Mouse (Mus musculus): ENCODE results near the gene 2900011O08Rik.

The 2900011O08Rik gene

DNA sequence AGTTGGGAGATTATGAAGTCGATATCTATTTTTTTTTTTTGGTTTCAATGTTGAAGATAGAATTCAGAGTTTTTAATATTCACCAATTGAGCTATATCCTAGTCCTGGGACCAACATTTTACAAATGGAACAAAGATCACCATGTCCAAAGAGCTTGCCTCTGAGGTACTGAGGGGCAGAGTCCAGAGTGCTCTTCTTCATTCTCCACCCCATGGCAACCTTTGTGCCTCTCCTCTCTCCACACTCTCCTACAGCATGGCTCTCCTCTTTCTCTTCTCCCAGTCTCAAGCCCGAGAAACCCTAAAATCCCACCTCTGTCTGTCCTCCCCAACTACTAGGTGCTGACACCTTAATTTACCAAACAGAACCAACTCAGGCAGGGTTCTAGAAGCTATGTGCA is 18.3 kb downstream of the 2900011O08Rik start:
- no peak for DNase-seq (ENCODE audit: low spot score in 2 of 2)

DNA sequence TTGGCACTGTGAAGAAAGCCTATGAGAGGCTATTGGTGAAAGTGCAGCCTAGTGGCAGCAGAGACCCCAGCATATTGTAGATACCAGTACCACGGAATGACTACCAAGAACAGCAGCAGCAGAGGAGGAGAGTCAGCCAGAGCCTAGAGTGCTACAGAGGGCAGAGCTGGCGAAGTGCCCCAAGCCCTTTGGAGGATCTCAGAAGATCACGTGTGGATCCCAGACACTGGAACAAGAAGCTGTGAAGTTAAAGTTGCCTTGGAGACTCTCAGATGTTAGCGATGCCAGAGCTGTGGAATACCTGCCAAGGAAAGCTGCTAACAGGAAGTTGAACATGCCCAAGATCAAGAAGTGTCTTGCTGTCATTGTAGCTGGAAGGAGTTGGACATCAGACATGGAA is 18.9 kb downstream of the 2900011O08Rik start:
- no peak for DNase-seq (ENCODE audit: low spot score in 2 of 2)

DNA sequence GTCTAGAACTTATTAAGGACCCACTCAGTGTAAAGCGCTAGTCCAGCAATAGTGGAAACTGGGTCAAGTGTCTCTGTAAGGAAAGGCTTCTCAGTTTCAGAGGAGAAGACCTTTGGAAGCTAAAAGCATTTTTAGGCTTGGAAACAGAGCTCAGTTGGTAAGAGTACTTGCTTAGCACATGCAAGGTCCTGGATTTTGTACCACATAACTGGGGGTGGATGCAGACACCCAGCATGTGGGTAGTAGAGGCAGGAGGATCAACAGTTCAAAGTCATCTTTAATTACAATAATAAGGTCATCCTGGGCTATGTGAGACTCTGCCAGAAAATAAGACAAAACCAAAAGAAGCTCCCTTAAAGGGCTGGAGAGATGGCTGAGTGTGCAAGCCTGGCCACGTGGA is 21.7 kb downstream of the 2900011O08Rik start:
- no peak for DNase-seq (ENCODE audit: low spot score in 2 of 2)

DNA sequence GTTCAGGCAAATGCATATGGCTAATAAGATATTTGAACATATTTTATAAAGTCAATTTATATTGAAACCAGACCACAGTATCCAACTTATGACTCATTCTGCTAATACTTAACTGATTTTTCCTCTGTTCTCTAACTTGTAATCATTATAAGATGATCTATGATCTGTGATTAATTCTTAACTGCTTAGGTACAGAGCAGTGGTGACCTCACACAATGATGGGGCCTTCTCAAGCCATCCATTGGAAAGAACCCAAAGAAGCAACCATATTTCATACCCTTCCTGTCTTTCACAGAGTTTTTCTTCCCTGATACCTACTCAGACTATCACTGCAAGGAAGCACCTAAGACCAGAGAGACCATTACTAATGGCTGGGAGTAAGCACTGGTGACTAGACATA is 22.3 kb downstream of the 2900011O08Rik start:
- DNase-seq (ENCODE audit: low spot score in 2 of 2) = no peak

DNA sequence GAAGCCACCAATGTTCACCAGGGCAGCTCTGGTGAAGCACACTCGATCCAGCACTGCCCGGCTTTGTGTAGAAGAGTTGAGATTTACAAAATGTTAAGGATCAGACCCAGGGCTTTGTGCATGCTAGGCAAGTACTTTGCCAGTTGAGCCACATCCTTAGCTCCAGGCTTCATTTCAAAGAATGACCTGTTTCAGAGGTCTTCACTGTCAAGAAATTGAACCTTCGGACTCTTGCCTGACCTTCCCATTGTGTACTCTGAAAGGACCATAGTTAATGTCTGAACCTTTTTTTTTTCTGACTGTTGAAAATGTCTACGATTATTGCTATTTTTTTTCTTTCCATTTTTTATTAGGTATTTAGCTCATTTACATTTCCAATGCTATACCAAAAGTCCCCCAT is 23.6 kb downstream of the 2900011O08Rik start:
- DNase-seq (ENCODE audit: low spot score in 2 of 2) = no peak

DNA sequence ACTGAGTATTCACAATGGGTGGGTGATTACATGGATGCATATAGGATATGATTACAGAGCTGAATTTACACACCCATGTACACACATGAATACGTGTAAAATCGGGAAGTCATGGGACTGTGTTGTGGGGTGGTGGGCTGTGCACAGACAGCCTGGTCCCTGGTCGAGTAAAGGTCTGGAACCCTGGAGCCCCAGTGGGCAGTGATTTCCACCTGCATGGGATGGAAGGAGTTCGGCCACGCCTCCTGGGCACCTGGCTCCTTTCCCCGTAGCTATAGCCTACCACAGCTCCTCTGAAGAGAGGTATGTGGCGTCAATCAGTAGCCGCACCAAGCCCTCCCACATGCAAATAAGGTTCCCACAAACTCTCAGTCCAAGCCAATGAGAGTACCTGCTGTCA is 30.9 kb downstream of the 2900011O08Rik start:
- DNase-seq (ENCODE audit: low spot score in 2 of 2) = no peak

DNA sequence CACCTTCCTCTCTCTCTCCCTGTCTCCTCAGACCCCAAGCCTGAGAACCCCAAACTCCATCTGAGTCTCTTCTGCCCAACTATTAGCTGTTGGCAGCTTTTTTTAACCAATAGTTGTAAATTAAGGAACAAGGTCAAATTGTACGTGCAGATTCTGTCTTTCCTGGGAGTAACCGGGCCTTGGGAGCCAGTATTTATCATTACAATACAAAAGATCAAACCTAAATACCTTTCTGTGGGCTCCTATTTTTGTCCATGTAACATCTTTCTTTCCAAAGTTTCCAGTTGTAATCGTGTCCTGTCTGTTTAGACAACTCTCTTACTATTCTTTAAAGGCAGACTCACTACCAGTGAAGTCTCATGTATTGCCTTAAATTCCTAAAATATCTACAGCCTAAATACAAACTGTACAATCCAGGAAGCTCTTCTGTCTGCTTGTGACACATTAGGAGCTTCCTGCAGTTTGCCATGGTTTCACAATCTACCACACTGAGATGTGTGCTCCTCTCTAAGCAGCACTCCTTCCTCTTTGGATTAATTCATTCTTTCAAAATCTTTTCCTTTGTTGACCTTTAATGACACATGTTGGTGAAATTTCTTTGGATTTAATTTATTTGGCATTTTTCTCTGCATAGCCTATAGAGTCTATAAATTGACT is 34.9 kb downstream of the 2900011O08Rik start:
- DNase-seq (ENCODE audit: low spot score in 2 of 2) = no peak

DNA sequence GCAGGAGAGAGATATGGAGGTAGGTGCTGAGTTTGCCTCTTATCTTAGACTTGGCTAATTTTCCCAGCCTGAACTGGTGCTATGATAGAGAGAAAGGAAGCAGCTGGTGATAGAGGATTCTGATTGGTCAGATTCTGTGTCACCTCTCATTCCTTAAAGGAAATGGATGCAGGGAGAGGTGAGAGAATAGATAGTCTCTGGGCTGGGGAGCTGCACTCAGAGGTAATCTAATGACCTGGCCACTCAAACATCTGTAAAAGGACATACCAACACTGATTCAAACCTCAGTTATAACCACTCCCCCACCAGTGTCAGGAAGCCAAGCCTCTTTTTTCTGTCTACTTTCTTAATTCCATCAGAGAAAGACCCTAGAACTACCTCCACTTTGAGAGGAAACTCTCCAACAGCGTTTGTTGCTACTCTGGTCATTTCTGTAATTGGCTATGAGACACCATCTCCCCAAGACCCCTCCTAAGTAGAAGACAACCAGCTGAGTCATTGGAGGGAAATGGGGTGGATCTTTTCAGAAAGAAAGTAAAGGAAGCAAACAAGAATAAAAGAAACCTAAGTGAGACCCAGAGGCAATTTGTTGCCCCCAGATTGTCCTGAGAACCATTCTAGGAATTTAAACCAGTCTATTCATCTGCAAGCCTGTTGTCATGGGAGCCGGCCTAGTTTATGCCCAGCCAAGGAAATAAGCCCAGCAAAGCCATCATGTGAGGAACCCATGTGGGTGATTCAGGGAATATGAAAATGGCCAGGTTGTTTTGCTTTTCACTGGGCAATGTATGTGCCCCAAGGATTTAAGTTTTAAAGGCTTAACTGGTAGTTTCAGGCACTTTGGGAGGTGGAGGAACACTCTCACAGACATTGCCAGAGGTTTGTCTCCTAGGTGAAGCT is 38.9 kb downstream of the 2900011O08Rik start:
- DNase-seq (ENCODE audit: low spot score in 2 of 2) = no peak

DNA sequence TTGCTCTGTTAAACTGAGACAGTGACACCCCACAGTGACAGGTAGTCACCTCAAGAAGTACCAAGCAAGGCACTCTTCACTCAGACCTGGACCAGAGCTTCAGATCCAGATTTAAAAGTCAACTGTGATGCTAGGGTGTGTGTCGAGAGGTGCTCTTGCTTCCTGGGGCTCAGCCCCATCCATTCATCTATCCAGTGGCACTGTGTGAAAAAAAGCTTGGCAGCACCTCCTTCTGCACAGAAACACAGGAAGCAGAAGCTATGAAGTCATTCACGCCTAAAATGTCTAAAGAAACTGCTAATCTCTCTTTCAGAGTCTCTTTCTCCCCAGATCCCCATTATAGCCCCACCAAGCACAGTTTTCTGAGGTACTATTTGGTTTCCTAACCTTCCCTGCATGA is 42.7 kb downstream of the 2900011O08Rik start:
- DNase-seq (ENCODE audit: low spot score in 2 of 2) = no peak

DNA sequence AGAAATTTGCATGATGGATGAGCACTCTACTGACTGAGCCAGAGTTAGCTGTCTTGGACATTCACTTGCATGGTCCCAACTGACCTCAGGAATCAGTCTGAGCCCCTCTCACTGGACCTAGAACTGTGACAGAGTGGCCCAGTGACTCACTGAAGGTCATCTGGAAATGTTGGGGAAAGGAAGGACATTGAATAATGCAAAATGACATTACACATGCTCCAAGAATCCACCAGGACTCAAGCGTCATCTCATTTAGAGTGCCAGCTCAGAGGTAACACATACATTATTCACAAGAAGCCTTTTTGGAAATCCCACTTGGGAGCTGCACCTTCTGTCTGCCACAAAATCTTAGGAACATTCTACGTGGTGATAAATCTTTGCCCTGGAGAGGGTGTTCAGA is 43.4 kb downstream of the 2900011O08Rik start:
- DNase-seq (ENCODE audit: low spot score in 2 of 2) = no peak

DNA sequence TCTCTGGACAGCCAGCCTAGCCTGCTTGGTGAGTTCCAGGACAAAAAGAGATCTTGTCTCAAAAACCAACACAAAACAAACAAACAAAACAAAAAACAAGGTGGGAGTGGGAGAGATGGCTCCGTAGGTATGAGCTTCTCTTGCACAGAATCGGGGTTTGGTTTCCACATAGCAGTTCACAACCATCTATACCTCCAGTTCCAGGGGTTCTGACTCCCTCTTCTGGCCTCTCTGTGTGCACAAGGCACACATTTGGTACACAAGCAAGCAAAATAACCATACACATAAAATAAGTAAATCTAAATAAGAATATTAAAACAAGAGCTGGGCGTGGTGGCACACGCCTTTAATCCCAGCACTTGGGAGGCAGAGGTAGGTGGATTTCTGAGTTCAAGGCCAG is 44.2 kb downstream of the 2900011O08Rik start:
- no peak for DNase-seq (ENCODE audit: low spot score in 2 of 2)

DNA sequence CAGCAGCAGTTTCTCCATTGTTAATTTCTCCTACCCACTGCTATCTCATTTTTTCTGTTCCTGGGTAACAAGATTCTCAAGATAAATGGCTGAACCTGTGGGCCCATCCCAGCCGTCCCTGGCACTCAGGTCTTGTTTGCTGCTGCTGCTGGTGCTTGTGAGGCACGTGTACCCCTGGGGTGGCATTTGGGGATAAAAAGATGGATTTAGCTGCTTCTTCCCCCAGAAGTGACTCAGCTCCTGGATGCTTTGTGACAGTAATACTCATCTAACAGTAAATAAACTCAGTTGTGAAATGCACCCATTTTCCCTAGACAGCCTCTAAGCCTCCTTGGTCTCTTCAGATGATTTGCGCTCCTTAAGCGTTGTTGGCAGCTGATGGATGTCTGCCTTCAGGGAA is 46.7 kb downstream of the 2900011O08Rik start:
- no peak for DNase-seq (ENCODE audit: low spot score in 2 of 2)

DNA sequence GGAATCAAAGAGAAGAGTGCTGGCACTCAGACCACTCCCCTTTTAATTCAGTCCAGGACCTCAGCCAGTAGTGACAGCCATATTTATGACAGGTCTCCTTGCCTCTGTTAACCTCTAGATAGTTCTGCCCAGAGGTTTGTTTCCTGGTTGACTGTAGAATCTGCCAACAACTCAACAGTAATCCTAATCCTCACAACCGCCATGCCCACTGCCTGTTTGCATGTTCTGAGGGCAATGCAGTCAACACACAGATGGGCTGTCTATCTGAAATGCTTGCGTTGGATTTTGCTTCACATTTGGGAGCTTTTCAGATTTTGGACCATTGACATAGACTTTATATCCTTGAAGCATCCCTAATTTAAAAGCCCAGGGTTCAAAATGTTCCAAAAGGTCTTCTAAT is 56.0 kb downstream of the 2900011O08Rik start:
- DNase-seq (ENCODE audit: low spot score in 2 of 2) = no peak

DNA sequence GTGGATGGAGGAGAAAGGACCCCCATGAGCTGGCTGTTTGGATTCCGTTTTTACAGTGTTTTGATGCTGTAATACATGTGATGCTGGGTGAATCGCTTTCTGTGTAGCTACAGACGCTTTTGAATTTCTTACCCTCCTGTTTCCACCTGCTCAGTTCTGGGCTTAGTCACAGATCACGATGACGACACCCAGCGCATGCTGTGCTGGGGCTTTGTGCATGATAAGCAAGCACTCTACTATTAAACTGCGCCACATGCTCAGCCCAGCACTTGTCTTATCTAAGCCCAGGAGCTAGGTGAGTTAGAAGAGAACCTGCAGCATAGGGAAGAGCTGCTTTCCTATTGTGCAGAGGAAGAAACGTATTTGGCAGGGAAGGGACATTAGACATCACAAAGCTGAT is 58.3 kb downstream of the 2900011O08Rik start:
- no peak for DNase-seq (ENCODE audit: low spot score in 2 of 2)

DNA sequence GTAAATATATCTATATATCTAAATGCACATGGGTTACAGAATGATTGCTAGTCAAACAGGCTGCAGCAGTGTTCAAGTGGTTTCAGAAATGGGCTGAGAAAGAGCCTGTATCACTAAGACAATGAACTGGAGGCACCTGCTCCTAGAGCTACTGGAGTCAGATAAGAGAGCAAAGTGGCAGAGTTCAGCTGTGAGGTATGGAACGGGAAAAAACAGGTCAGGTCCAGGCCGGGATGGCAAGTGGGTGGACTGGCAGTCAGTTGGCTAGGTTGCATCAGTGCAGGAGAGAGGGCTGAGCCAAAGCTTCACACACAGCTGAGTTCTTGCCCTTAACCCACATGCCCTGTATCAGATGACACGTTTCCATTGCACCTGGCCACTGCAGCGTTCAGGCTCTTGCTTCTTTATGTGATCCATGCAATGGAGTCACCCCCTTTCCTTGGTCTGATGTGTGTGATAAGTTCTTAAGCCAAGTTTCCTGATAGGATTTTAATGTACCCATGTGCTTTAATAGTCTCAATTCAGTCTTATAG is 59.9 kb downstream of the 2900011O08Rik start:
- DNase-seq (ENCODE audit: low spot score in 2 of 2) = no peak

DNA sequence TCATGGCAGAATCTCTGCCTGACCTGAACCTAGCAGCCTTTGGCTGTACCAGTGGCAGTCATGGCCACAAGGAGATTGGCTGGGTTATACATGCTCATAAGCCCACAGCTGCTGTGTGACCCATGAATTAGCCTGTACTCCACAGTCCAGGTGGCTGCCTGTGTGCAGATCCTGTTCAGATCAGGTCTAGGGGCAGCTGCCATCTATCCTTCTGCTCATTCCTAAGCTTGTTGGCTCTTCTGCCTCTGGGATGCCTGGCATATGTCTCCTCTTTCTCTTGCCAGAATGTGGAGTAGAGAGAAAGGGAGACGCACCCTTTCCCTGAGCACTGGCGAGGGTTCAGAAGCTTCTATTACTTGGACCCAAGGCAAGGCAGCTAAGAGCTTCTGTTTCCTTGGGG is 65.8 kb downstream of the 2900011O08Rik start:
- DNase-seq (ENCODE audit: low spot score in 2 of 2) = no peak

DNA sequence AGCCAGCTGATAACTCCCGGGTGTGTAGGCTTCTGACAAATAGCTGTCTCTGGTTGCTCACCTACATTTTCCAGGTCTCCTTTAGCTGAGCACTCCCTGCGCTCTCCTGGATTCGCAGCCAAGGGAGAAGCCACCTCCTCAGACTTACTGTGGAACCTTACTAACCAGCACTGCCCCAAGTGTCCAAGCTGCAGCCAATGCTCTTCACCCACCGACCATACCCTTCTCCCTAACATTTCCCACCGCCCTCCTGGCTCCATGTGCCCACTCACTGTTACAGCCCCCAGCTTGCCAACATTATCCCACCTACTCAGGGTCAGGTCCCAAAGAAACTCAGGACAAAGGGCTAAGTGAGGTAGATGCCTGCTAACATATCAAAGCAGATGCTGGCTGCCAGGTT is 66.7 kb downstream of the 2900011O08Rik start:
- DNase-seq (ENCODE audit: low spot score in 2 of 2) = no peak

DNA sequence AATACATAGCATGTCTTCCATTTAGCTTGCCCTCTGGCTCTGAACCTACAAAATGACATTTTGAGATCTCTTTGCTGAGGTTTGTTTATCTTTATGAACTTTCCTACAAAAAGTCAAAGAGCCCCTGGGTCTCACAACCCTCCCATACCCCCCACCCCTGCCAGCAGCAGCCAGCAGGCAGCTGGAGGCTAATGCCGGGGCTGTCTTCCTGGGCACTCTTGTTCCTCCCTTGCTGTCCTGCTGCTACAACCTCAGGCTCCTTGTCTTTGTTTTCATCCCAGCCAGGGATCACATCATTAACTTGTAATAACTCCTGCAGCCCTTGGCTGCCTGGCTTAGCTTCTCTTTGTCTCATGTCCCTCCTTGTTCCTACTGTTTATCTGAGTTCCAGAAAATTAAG is 68.9 kb downstream of the 2900011O08Rik start:
- no peak for DNase-seq (ENCODE audit: low spot score in 2 of 2)

DNA sequence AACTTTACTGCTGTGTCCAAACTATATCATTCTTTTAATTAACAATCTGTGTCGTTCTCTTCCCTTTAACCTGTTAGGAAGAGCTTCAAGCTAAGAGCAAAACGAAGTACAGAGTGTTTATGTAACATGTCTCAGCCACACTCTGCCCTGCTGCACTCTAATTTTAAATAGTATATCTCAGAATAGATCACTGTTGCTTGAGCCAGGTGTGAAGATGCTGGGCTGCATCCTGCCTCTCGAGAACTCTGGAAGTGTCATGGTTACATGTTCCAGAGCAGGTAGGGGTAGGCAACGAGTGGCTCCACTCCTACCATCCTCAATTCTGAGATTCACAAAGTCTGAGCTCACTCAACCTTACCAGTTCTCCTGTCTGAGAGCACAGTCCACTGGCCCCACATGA is 70.3 kb downstream of the 2900011O08Rik start:
- DNase-seq (ENCODE audit: low spot score in 2 of 2) = no peak

DNA sequence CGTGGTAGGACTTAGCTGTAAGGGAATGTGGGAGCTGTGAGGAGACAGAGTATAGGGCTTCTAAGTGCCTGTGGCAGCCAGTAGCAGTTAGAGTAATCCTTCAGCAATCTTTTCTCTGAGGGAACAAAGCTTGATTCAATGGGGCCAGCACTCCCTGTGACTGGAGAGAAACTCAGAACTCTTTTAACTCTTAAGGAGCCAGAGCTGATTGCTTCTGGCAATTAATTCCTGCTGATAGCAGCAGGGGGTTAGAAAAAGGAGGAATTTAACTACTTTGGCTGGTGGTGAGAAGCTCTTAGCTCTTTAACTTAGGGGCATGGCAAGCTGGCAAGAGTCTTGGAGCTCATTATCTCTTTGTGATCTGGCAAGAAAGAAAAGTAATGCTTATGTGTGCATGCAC is 72.1 kb downstream of the 2900011O08Rik start:
- no peak for DNase-seq (ENCODE audit: low spot score in 2 of 2)

DNA sequence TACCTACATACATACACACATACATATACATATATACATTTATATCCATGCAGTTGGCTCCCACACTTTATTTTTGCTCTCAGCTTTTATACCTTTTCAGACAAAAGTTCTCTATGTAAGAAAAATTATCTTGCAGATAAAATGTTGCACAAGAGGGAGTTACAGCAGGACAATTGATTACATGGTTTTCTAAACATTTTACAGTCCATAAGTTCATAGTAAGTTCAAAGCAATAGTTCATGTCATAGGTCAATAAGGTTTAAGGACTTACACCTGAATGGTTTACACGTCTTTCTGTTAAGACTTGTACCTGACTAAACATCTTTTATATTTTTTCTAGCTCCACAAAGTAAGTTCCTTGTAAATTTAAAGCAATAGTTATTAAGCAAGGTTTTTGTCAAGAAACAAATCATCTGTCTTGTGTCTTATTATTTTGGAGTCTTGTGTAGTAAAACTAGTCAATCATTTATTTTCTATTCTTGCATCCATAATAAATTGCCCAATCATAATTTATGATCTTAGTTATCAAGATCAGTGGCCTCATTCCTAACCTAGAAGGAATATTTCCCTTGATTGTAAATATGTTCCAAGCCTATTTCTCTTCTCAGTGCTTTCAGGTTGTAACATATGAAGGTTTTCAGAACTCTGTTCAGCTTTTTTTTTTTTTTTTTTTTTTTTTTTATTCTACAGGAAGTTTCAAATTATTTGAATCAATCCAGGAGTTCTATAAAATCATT is 72.9 kb downstream of the 2900011O08Rik start:
- no peak for DNase-seq (ENCODE audit: low spot score in 2 of 2)

DNA sequence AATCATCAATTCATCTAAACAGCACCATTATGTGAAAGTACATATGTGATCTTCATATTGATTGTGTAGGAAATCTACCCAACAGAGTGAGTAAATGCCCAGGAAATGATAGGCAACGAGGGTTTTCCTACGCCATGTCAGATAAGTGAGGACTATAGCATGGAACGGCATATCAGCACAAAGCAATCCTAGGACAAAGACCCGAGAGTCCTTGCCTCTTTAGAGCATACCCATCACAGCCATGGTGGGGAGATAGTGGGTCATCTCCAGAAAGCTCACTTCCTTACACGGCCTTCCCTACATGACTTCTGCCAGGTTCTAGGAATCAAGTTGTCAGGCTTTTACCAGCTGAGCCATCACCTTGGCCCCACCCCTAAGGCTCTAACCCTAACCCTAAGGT is 73.5 kb downstream of the 2900011O08Rik start:
- no peak for DNase-seq (ENCODE audit: low spot score in 2 of 2)
